Mouse (Mus musculus): ENCODE measurements around the gene Fsd1. TPM values are rescaled to one million over a fixed set of nuclear protein-coding genes. Genes with fewer than 3 reads are reported as not detected.

The Fsd1 gene
- polyA plus RNA-seq, 1 experiment from 2014 or later = 9.9 TPM

- WGBS = 71% methylated on average over 3 of the region's 3 CpGs
- no peak overlapping the region for H3K9ac ChIP-seq (ENCODE audit: low read length)
- H3K4me2 ChIP-seq (ENCODE audit: low read depth, low read length) = no peak overlapping the region
- H3K4me3 ChIP-seq (replicated peaks; ENCODE audit: low read length) = no peak overlapping the region
- H3K9me3 ChIP-seq (replicated peaks; ENCODE audit: control insufficient read depth, low read length) = no peaks in the 10 kb centered on the region
- H3K36me3 ChIP-seq (ENCODE audit: control insufficient read depth, insufficient read depth, low read length) = no peaks in the 10 kb centered on the region; the same call in 1 of the 2 replicates
- H3K27ac ChIP-seq (ENCODE audit: low read length) = no peak overlapping the region
- peaks cover 7% of the 10 kb centered on the region for H3K4me1 ChIP-seq (ENCODE audit: control insufficient read depth, insufficient read depth, low read length)
- no peaks in the 10 kb centered on the region; the same call in 1 of the 2 replicates for H3K27me3 ChIP-seq (ENCODE audit: control insufficient read depth, insufficient read depth, low read length)
- no peak for ATAC-seq (ENCODE audit: insufficient read depth, low FRiP score)
Measured at GRCm38 (mm10) chr17:56003000-56003399, 16.7 kb downstream of the Fsd1 start.

DNA sequence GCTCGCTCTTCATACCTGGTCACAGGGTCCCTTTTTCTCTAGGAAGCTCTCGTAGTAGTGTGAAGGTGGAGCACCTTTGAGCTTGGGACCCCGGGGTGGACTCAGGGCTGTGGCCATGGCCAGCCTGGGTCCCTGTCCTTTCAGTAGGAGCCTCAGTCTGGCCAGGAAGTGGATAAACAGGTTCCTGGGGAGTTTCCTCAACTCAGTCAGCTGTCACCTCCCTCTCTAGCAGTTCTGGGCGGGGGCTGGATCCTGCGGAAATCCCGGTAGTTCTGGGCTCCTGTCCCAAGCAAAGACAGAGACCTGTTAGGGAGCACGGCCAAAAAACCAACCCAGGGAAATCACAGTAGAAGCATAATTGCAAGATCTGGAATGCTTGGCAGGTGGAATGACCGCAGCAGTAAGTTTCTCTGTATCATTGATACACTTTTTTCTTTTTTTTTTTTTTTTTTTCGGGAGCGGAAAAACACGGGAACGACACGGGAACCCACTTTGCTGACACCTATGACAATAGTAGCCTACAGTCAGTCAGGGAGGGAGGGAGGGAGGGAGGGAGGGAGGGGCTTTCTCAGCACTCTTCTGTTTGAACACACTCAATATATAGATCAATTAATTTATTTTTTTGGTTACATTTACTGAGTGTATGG lies 19.2 kb downstream of the Fsd1 start, which contains the start of the genes Stap2 and Mpnd:
TSS of gene Stap2 (minus strand) at position 170 of the 647 bp plus-strand sequence.
TSS of gene Mpnd (plus strand) at position 297 of the 647 bp plus-strand sequence.
- H3K9ac ChIP-seq (ENCODE audit: low read length) = peak within 1 kb of the TSS; percentile 64
- no peak for ATAC-seq (ENCODE audit: insufficient read depth, low FRiP score)
- 22% methylated on average over 13 of the region's 13 CpGs for WGBS

GRCm38 (mm10) chr17:56006956-56007355 lies 20.6 kb downstream of the Fsd1 start:
- Histone ChIP-seq H3K9ac (ENCODE audit: low read length) (no peak overlapping the region; the same call in 1 of the 2 replicates), H3K27me3 (ENCODE audit: control insufficient read depth, insufficient read depth, low read length) (no peaks in the 10 kb centered on the region), H3K36me3 (ENCODE audit: control insufficient read depth, insufficient read depth, low read length) (peaks cover 8% of the 10 kb centered on the region), H3K9me3 (replicated peaks; ENCODE audit: control insufficient read depth, low read length) (no peaks in the 10 kb centered on the region), H3K27ac (ENCODE audit: low read length) (0 out of 2 replicates have a peak overlapping the region, but pooled peaks have one; percentile 96), H3K4me1 (ENCODE audit: control insufficient read depth, insufficient read depth, low read length) (peaks cover 21% of the 10 kb centered on the region), H3K4me2 (ENCODE audit: low read depth, low read length) (no peak overlapping the region), H3K4me3 (replicated peaks; ENCODE audit: low read length) (no peak overlapping the region)
- ATAC-seq (ENCODE audit: insufficient read depth, low FRiP score) = no peak
- WGBS = 50% methylated on average over 10 of the region's 10 CpGs

More for the DNA sequence above, 19.2 kb downstream of the Fsd1 start, which contains the start of the genes Stap2 and Mpnd:
- Histone ChIP-seq H3K9me3 (replicated peaks; ENCODE audit: control insufficient read depth, low read length) (no peaks in the 10 kb centered on the region), H3K27ac (ENCODE audit: low read length) (peak within 1 kb of the TSS; percentile 53), H3K4me1 (ENCODE audit: control insufficient read depth, insufficient read depth, low read length) (peaks cover 17% of the 10 kb centered on the region), H3K4me2 (ENCODE audit: low read depth, low read length) (peak within 1 kb of the TSS; percentile 52), H3K36me3 (ENCODE audit: control insufficient read depth, insufficient read depth, low read length) (no peaks in the 10 kb centered on the region; the same call in 1 of the 2 replicates), H3K27me3 (ENCODE audit: control insufficient read depth, insufficient read depth, low read length) (no peaks in the 10 kb centered on the region), H3K4me3 (replicated peaks; ENCODE audit: low read length) (peak within 1 kb of the TSS; percentile 39)

- Histone ChIP-seq H3K36me3 (ENCODE audit: control insufficient read depth, insufficient read depth, low read length) (peaks cover 11% of the 10 kb centered on the region), H3K4me2 (ENCODE audit: low read depth, low read length) (peak overlapping the region; percentile 100), H3K4me1 (ENCODE audit: control insufficient read depth, insufficient read depth, low read length) (peaks cover 21% of the 10 kb centered on the region), H3K27ac (ENCODE audit: low read length) (peak overlapping the region; percentile 96), H3K9me3 (replicated peaks; ENCODE audit: control insufficient read depth, low read length) (no peaks in the 10 kb centered on the region), H3K4me3 (replicated peaks; ENCODE audit: low read length) (peak overlapping the region; percentile 86), H3K9ac (ENCODE audit: low read length) (peak overlapping the region; percentile 58), H3K27me3 (ENCODE audit: control insufficient read depth, insufficient read depth, low read length) (no peaks in the 10 kb centered on the region)
- peak; percentile 2; the same call in 1 of the 2 replicates for ATAC-seq (ENCODE audit: insufficient read depth, low FRiP score)
- 22% methylated on average over 13 of the region's 14 CpGs for WGBS
Measured at GRCm38 (mm10) chr17:56007444-56008355, 21.4 kb downstream of the Fsd1 start.

- Histone ChIP-seq H3K36me3 (ENCODE audit: control insufficient read depth, insufficient read depth, low read length) (peaks cover 16% of the 10 kb centered on the region), H3K9me3 (replicated peaks; ENCODE audit: control insufficient read depth, low read length) (no peaks in the 10 kb centered on the region), H3K27me3 (ENCODE audit: control insufficient read depth, insufficient read depth, low read length) (no peaks in the 10 kb centered on the region), H3K4me2 (ENCODE audit: low read depth, low read length) (peak overlapping the region; percentile 100), H3K4me3 (replicated peaks; ENCODE audit: low read length) (peak overlapping the region; percentile 86), H3K4me1 (ENCODE audit: control insufficient read depth, insufficient read depth, low read length) (peaks cover 21% of the 10 kb centered on the region), H3K27ac (ENCODE audit: low read length) (peak overlapping the region; percentile 96), H3K9ac (ENCODE audit: low read length) (peak overlapping the region; percentile 82)
- WGBS = under 1% methylated on average over 21 of the region's 21 CpGs
- peak; percentile 92 for ATAC-seq (ENCODE audit: insufficient read depth, low FRiP score)
Measured at GRCm38 (mm10) chr17:56008356-56009087, 22.2 kb downstream of the Fsd1 start.

DNA sequence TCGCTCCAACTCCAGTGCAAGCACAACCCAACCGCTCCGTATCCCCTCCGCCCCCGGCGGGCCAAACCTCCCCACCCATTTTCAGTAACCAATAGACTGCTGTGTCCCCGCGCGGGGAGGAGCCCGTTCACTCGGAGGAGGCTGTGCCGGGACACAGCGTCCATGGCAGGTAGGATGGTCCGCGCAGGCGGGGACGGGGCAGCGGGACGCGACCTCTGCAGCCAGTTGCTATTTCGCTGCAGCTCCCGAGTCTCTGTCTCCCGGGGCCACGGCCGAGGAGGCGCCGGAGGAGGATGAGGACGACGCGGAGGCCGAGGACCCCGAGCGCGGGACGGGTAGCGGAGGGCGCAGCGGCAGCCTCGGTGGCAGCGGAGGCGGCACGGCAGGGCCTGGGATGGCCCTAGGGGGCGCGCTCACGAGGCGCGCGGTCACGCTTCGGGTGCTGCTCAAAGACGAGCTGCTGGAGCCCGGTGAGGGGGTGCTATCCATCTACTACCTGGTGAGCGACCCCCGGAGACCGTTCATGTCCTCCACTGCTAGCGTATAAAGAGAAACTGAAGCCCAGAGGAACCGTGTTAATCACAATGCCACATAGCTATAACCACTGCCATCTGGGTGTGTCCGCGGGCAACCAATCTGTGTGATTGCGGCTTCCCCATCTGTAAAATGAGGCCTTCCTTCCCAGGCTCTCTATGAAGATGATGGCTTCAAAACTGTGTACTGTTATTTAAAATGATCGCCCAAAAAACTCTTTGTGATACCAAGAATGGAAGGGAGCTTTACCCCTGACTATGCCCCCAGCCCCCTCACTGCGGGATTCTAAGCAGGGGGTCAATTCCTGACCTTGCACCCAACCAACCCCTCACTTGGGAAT lies 23.0 kb downstream of the Fsd1 start:
- Histone ChIP-seq H3K4me3 (replicated peaks; ENCODE audit: low read length) (peak overlapping the region; percentile 86), H3K4me1 (ENCODE audit: control insufficient read depth, insufficient read depth, low read length) (peaks cover 21% of the 10 kb centered on the region), H3K9me3 (replicated peaks; ENCODE audit: control insufficient read depth, low read length) (no peaks in the 10 kb centered on the region), H3K36me3 (ENCODE audit: control insufficient read depth, insufficient read depth, low read length) (peaks cover 19% of the 10 kb centered on the region), H3K27me3 (ENCODE audit: control insufficient read depth, insufficient read depth, low read length) (no peaks in the 10 kb centered on the region), H3K4me2 (ENCODE audit: low read depth, low read length) (peak overlapping the region; percentile 100), H3K27ac (ENCODE audit: low read length) (peak overlapping the region; percentile 96), H3K9ac (ENCODE audit: low read length) (peak overlapping the region; percentile 82)
- 1% methylated on average over 62 of the region's 62 CpGs for WGBS
- peak; percentile 92 for ATAC-seq (ENCODE audit: insufficient read depth, low FRiP score)

DNA sequence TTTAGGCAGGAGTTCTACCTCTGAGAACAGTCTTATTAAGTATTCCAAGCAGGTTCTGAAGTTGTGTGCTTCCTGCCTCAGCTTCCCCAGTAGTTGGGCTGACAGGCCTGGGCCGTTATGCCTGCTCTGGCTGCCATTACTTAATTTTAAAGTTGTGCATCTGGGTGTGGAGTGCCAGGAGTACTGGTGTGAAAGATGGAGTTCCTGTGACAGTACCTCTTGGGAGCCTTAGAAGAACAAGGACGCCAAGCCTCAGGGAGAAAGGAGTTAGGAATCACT lies 23.6 kb downstream of the Fsd1 start:
- H3K36me3 ChIP-seq (ENCODE audit: control insufficient read depth, insufficient read depth, low read length) = peaks cover 19% of the 10 kb centered on the region
- H3K4me2 ChIP-seq (ENCODE audit: low read depth, low read length) = peak overlapping the region; percentile 100
- 38% methylated on average over 2 of the region's 2 CpGs for WGBS
- H3K9me3 ChIP-seq (replicated peaks; ENCODE audit: control insufficient read depth, low read length) = no peaks in the 10 kb centered on the region
- H3K4me3 ChIP-seq (replicated peaks; ENCODE audit: low read length) = peak overlapping the region; percentile 86
- ATAC-seq (ENCODE audit: insufficient read depth, low FRiP score) = no peak
- H3K9ac ChIP-seq (ENCODE audit: low read length) = peak overlapping the region; percentile 82
- H3K27me3 ChIP-seq (ENCODE audit: control insufficient read depth, insufficient read depth, low read length) = no peaks in the 10 kb centered on the region
- peaks cover 21% of the 10 kb centered on the region for H3K4me1 ChIP-seq (ENCODE audit: control insufficient read depth, insufficient read depth, low read length)
- H3K27ac ChIP-seq (ENCODE audit: low read length) = no peak overlapping the region

GRCm38 (mm10) chr17:56010255-56010654 lies 23.9 kb downstream of the Fsd1 start:
- Histone ChIP-seq H3K4me1 (ENCODE audit: control insufficient read depth, insufficient read depth, low read length) (peaks cover 21% of the 10 kb centered on the region), H3K27ac (ENCODE audit: low read length) (no peak overlapping the region), H3K36me3 (ENCODE audit: control insufficient read depth, insufficient read depth, low read length) (peaks cover 19% of the 10 kb centered on the region), H3K9ac (ENCODE audit: low read length) (peak overlapping the region; percentile 82), H3K9me3 (replicated peaks; ENCODE audit: control insufficient read depth, low read length) (no peaks in the 10 kb centered on the region), H3K4me3 (replicated peaks; ENCODE audit: low read length) (peak overlapping the region; percentile 86), H3K27me3 (ENCODE audit: control insufficient read depth, insufficient read depth, low read length) (no peaks in the 10 kb centered on the region), H3K4me2 (ENCODE audit: low read depth, low read length) (peak overlapping the region; percentile 100)
- no peak for ATAC-seq (ENCODE audit: insufficient read depth, low FRiP score)
- 62% methylated on average over 14 of the region's 14 CpGs for WGBS
